ENCODE assay signal across 10 mouse cellular contexts in genomic region chr17:32396266-32396665, GRCm38 (mm10). TPM values are rescaled to one million over a fixed set of nuclear protein-coding genes. Genes with fewer than 3 reads are reported as not detected.
DNase-seq lines count a peak whose midpoint lies in the region; ATAC-seq lines count a peak whose summit lies in the region.
"Had no signal": no experiment of that assay in that cellular context is flagged by ENCODE, and none has a peak within 500 bp of the region (broad histone marks: within the 10 kb centered on the region; RNA-seq: fewer than 3 reads in every experiment).

No protein-coding gene starts in this region.

- H3K27ac ChIP-seq in heart, embryonic 12.5 days (ENCODE audit: poor library complexity, severe bottlenecking), result no peak overlapping the region
- H3K27ac ChIP-seq in embryonic facial prominence, embryonic 11.5 days (replicated peaks; ENCODE audit: low read depth, low read length), result no peak overlapping the region
- H3K27ac ChIP-seq in hindbrain, embryonic 16.5 days (ENCODE audit: low read depth, low read length), result no peak overlapping the region
- H3K27ac ChIP-seq in midbrain, embryonic 14.5 days (replicated peaks; ENCODE audit: low read depth, low read length), result no peak overlapping the region

- DNase-seq in heart, adult 9 months (ENCODE audit: low spot score in 2 of 2), result no peak
- no peak for DNase-seq in embryonic facial prominence, embryonic 11.5 days (ENCODE audit: low spot score)
- DNase-seq in midbrain, embryonic 14.5 days, result peak; percentile 12
- no peak for DNase-seq in adrenal gland, postnatal 25 days
- DNase-seq: left cerebral cortex, postnatal 4 days had no signal

- ATAC-seq in heart, embryonic 12.5 days (ENCODE audit: insufficient number of reproducible peaks, low FRiP score), result 0 out of 2 replicates have a peak, but pooled peaks have one; percentile 37
- ATAC-seq in embryonic facial prominence, embryonic 11.5 days (replicated peaks; ENCODE audit: insufficient number of reproducible peaks, low FRiP score, low TSS enrichment, low read depth), result no peak
- 0 out of 2 replicates have a peak, but pooled peaks have one; percentile 37 for ATAC-seq in hindbrain, embryonic 16.5 days
- ATAC-seq in midbrain, embryonic 14.5 days (ENCODE audit: low FRiP score, low TSS enrichment), result no peak
- no peak for ATAC-seq in monocyte, adult 5-6 weeks (replicated peaks; ENCODE audit: insufficient number of reproducible peaks, low FRiP score, low TSS enrichment, poor library complexity, severe bottlenecking)
- no peak for ATAC-seq in cerebellum, adult (ENCODE audit: insufficient number of reproducible peaks, low FRiP score, low TSS enrichment)
- ATAC-seq: CD4-positive, CD25-positive, alpha-beta regulatory T cell, adult 4 months had no signal

- peaks cover 8% of the 10 kb centered on the region for H3K4me1 ChIP-seq in heart, embryonic 12.5 days (replicated peaks)
- H3K4me1 ChIP-seq in embryonic facial prominence, embryonic 11.5 days (ENCODE audit: control insufficient read depth, insufficient read depth, low read length), result no peaks in the 10 kb centered on the region
- H3K4me1 ChIP-seq in hindbrain, embryonic 16.5 days (ENCODE audit: control insufficient read depth, insufficient read depth, low read depth, low read length), result peaks cover 5% of the 10 kb centered on the region; the same call in 1 of the 2 replicates
- no peaks in the 10 kb centered on the region for H3K4me1 ChIP-seq in midbrain, embryonic 14.5 days (ENCODE audit: control insufficient read depth, insufficient read depth, low read length)

- 11% methylated on average over 36 of the region's 37 CpGs for WGBS in heart, embryonic 12.5 days
- WGBS in embryonic facial prominence, embryonic 11.5 days, result 4% methylated on average over 37 of the region's 37 CpGs
- WGBS in hindbrain, embryonic 16.5 days, result 3% methylated on average over 34 of the region's 37 CpGs
- WGBS in midbrain, embryonic 14.5 days, result 3% methylated on average over 37 of the region's 37 CpGs

- no peaks in the 10 kb centered on the region for H3K36me3 ChIP-seq in heart, embryonic 12.5 days
- H3K36me3 ChIP-seq in embryonic facial prominence, embryonic 11.5 days (replicated peaks; ENCODE audit: control insufficient read depth, insufficient read depth, low read depth, low read length), result no peaks in the 10 kb centered on the region
- H3K36me3 ChIP-seq in hindbrain, embryonic 16.5 days (ENCODE audit: control insufficient read depth, insufficient read depth, low read length), result no peaks in the 10 kb centered on the region
- no peaks in the 10 kb centered on the region for H3K36me3 ChIP-seq in midbrain, embryonic 14.5 days (ENCODE audit: control insufficient read depth, insufficient read depth, low read length)

- H3K9ac ChIP-seq in heart, embryonic 12.5 days, result no peak overlapping the region
- H3K9ac ChIP-seq in embryonic facial prominence, embryonic 11.5 days (replicated peaks; ENCODE audit: low read length), result no peak overlapping the region
- H3K9ac ChIP-seq in hindbrain, embryonic 16.5 days (ENCODE audit: low read depth, low read length), result no peak overlapping the region
- H3K9ac ChIP-seq in midbrain, embryonic 14.5 days (replicated peaks; ENCODE audit: low read length), result no peak overlapping the region

- peaks cover 86% of the 10 kb centered on the region for H3K27me3 ChIP-seq in heart, embryonic 12.5 days (replicated peaks)
- peaks cover 54% of the 10 kb centered on the region for H3K27me3 ChIP-seq in embryonic facial prominence, embryonic 11.5 days (ENCODE audit: control insufficient read depth, insufficient read depth, low read length)
- H3K27me3 ChIP-seq in hindbrain, embryonic 16.5 days (replicated peaks; ENCODE audit: control insufficient read depth, insufficient read depth, low read length), result peaks cover 68% of the 10 kb centered on the region
- H3K27me3 ChIP-seq in midbrain, embryonic 14.5 days (ENCODE audit: control insufficient read depth, insufficient read depth, low read length), result peaks cover 64% of the 10 kb centered on the region

- peak overlapping the region; percentile 63 for H3K4me2 ChIP-seq in heart, embryonic 12.5 days
- H3K4me2 ChIP-seq in embryonic facial prominence, embryonic 11.5 days (ENCODE audit: low read depth, low read length), result peak overlapping the region; percentile 38
- H3K4me2 ChIP-seq in hindbrain, embryonic 16.5 days (ENCODE audit: low read length), result peak overlapping the region; percentile 48
- H3K4me2 ChIP-seq in midbrain, embryonic 14.5 days (ENCODE audit: low read length), result peak overlapping the region; percentile 33; the same call in 1 of the 2 replicates

- H3K9me3 ChIP-seq in heart, embryonic 12.5 days (replicated peaks), result no peaks in the 10 kb centered on the region
- no peaks in the 10 kb centered on the region for H3K9me3 ChIP-seq in embryonic facial prominence, embryonic 11.5 days (replicated peaks; ENCODE audit: control insufficient read depth, low read length)
- H3K9me3 ChIP-seq in hindbrain, embryonic 16.5 days (ENCODE audit: control insufficient read depth, low read length), result no peaks in the 10 kb centered on the region
- H3K9me3 ChIP-seq in midbrain, embryonic 14.5 days (ENCODE audit: control insufficient read depth, low read length), result no peaks in the 10 kb centered on the region

- H3K4me3 ChIP-seq in heart, embryonic 12.5 days, result peak overlapping the region; percentile 35
- peak overlapping the region; percentile 20 for H3K4me3 ChIP-seq in embryonic facial prominence, embryonic 11.5 days (ENCODE audit: low read depth, low read length)
- H3K4me3 ChIP-seq in hindbrain, embryonic 16.5 days (ENCODE audit: low read length), result peak overlapping the region; percentile 32
- peak overlapping the region; percentile 17; the same call in 1 of the 2 replicates for H3K4me3 ChIP-seq in midbrain, embryonic 14.5 days (replicated peaks; ENCODE audit: low read depth, low read length)

RNA-seq across cellular contexts. Expression of gene Wiz, which starts 7.0 kb away (rescaled TPM):
- polyA plus RNA-seq in heart, embryonic 12.5 days (2016; fragmentation: Nextera tagmentation; extraction: Ambion mirVana), result 23.7 and 23.9 TPM in 2 replicates
- 27.5 and 31.9 TPM in 2 replicates for polyA plus RNA-seq in embryonic facial prominence, embryonic 11.5 days (2014; fragmentation: Nextera tagmentation; extraction: Ambion mirVana)
- polyA plus RNA-seq in hindbrain, embryonic 16.5 days (2015; fragmentation: Nextera tagmentation; extraction: Ambion mirVana), result 28.5 and 37.3 TPM in 2 replicates
- polyA plus RNA-seq in midbrain, embryonic 14.5 days (2014; fragmentation: Nextera tagmentation; extraction: Ambion mirVana), result 40.8 and 59.2 TPM in 2 replicates
- 3.1 to 11.8 TPM (median 6.5 TPM) in 3 replicates for total RNA-seq in monocyte, adult 5-6 weeks (2017)
- 55.4 and 58.3 TPM in 2 replicates for total RNA-seq in adrenal gland, postnatal 25 days (2021)

RNA-seq across cellular contexts. Expression of gene Rasal3, which starts 7.1 kb away (rescaled TPM):
- polyA plus RNA-seq in heart, embryonic 12.5 days (2016; fragmentation: Nextera tagmentation; extraction: Ambion mirVana), result 0.66 and 0.95 TPM in 2 replicates
- polyA plus RNA-seq in embryonic facial prominence, embryonic 11.5 days (2014; fragmentation: Nextera tagmentation; extraction: Ambion mirVana), result 0.63 and 0.77 TPM in 2 replicates
- 0.98 and 1.0 TPM in 2 replicates for polyA plus RNA-seq in hindbrain, embryonic 16.5 days (2015; fragmentation: Nextera tagmentation; extraction: Ambion mirVana)
- polyA plus RNA-seq in midbrain, embryonic 14.5 days (2014; fragmentation: Nextera tagmentation; extraction: Ambion mirVana), result 0.39 and 0.50 TPM in 2 replicates
- total RNA-seq in monocyte, adult 5-6 weeks (2017), result 48.3 to 120 TPM (median 73.9 TPM) in 3 replicates
- total RNA-seq in adrenal gland, postnatal 25 days (2021), result 0.57 and 1.2 TPM in 2 replicates

RNA-seq across cellular contexts. Expression of gene Pglyrp2, which starts 27.7 kb away (rescaled TPM):
- polyA plus RNA-seq in heart, embryonic 12.5 days (2016; fragmentation: Nextera tagmentation; extraction: Ambion mirVana), result not detected in 2 replicates
- polyA plus RNA-seq in embryonic facial prominence, embryonic 11.5 days (2014; fragmentation: Nextera tagmentation; extraction: Ambion mirVana), result not detected in 2 replicates
- not detected in 2 replicates for polyA plus RNA-seq in hindbrain, embryonic 16.5 days (2015; fragmentation: Nextera tagmentation; extraction: Ambion mirVana)
- polyA plus RNA-seq in midbrain, embryonic 14.5 days (2014; fragmentation: Nextera tagmentation; extraction: Ambion mirVana), result not detected in 2 replicates
- 7.1 to 34.0 TPM (median 12.8 TPM) in 3 replicates for total RNA-seq in monocyte, adult 5-6 weeks (2017)
- 0.12 and 0.57 TPM in 2 replicates for total RNA-seq in adrenal gland, postnatal 25 days (2021)
- total RNA-seq: left cerebral cortex, postnatal 4 days had no signal

RNA-seq across cellular contexts. Expression of gene Akap8l, which starts 45.9 kb away (rescaled TPM):
- 79.4 and 84.6 TPM in 2 replicates for polyA plus RNA-seq in heart, embryonic 12.5 days (2016; fragmentation: Nextera tagmentation; extraction: Ambion mirVana)
- polyA plus RNA-seq in embryonic facial prominence, embryonic 11.5 days (2014; fragmentation: Nextera tagmentation; extraction: Ambion mirVana), result 44.3 and 56.2 TPM in 2 replicates
- 145 and 153 TPM in 2 replicates for polyA plus RNA-seq in hindbrain, embryonic 16.5 days (2015; fragmentation: Nextera tagmentation; extraction: Ambion mirVana)
- polyA plus RNA-seq in midbrain, embryonic 14.5 days (2014; fragmentation: Nextera tagmentation; extraction: Ambion mirVana), result 115 and 122 TPM in 2 replicates
- 111 to 195 TPM (median 157 TPM) in 3 replicates for total RNA-seq in monocyte, adult 5-6 weeks (2017)
- total RNA-seq in adrenal gland, postnatal 25 days (2021), result 163 and 192 TPM in 2 replicates

RNA-seq across cellular contexts. Expression of gene Cyp4f39, which starts 56.3 kb away (rescaled TPM):
- polyA plus RNA-seq in heart, embryonic 12.5 days (2016; fragmentation: Nextera tagmentation; extraction: Ambion mirVana), result 0.26 and 0.42 TPM in 2 replicates
- 0.46 and 0.98 TPM in 2 replicates for polyA plus RNA-seq in embryonic facial prominence, embryonic 11.5 days (2014; fragmentation: Nextera tagmentation; extraction: Ambion mirVana)
- 0.94 and 1.3 TPM in 2 replicates for polyA plus RNA-seq in hindbrain, embryonic 16.5 days (2015; fragmentation: Nextera tagmentation; extraction: Ambion mirVana)
- polyA plus RNA-seq in midbrain, embryonic 14.5 days (2014; fragmentation: Nextera tagmentation; extraction: Ambion mirVana), result 0.67 and 0.82 TPM in 2 replicates
- not detected in 3 replicates for total RNA-seq in monocyte, adult 5-6 weeks (2017)
- not detected in 2 replicates for total RNA-seq in adrenal gland, postnatal 25 days (2021)

Comparison
In these comparisons a context has a peak if more than half of its experiments do, and no peak if none do; other contexts are left out.
1. ATAC-seq: peak in heart, embryonic 12.5 days (single experiment) and hindbrain, embryonic 16.5 days (single experiment); none in embryonic facial prominence, embryonic 11.5 days (single experiment), midbrain, embryonic 14.5 days (single experiment), monocyte, adult 5-6 weeks (single experiment) and cerebellum, adult (single experiment).
2. Peak in every context shown above with its lines, with median percentiles within 50 percentile points of each other: H3K4me2 ChIP-seq and H3K4me3 ChIP-seq.